Mouse (Mus musculus) left cerebral cortex, adult 8-10 months (tissue): ENCODE data around the gene Bmp10. TPM values are rescaled to one million over a fixed set of nuclear protein-coding genes. Genes with fewer than 3 reads are reported as not detected.
A peak's percentile ranks its signal among the peaks of the same experiment; 100 is the strongest.

ENCODE experiments used
- DNase-seq, 2 experiments: peaks; one replicate each; pipeline ENCODE4 v3.0.0; 2022; ENCODE audit warnings: low spot score in 2 of 2
- total RNA-seq, 4 experiments: library from RNA; stranded (reverse); gene quantifications; 2 replicates each; pipeline ENCODE4 v1.2.4; 2022

The Bmp10 gene
- not detected for total RNA-seq

- no peak for DNase-seq
Measured at GRCm38 (mm10) chr6:87428487-87429044, at the start of gene Bmp10. Bmp10 (plus strand) TSS chr6:87428994.

- no peak for DNase-seq
Measured at GRCm38 (mm10) chr6:87383926-87384691, 44.7 kb upstream of the Bmp10 start.

- DNase-seq = peak in 1 of 2 experiments; percentile 42
Measured at GRCm38 (mm10) chr6:87384761-87385160, 44.0 kb upstream of the Bmp10 start.

GRCm38 (mm10) chr6:87386203-87386602 is 42.6 kb upstream of the Bmp10 start:
- peak in 1 of 2 experiments; percentile 49 for DNase-seq

GRCm38 (mm10) chr6:87386681-87387080 is 42.1 kb upstream of the Bmp10 start:
- no peak for DNase-seq

- DNase-seq = no peak
Measured at GRCm38 (mm10) chr6:87388877-87389276, 39.9 kb upstream of the Bmp10 start, which contains the start of gene Gkn3. Gkn3 (minus strand) TSS chr6:87388935.

- DNase-seq = no peak
Measured at GRCm38 (mm10) chr6:87389455-87389989, 39.3 kb upstream of the Bmp10 start.

- DNase-seq = no peak
Measured at GRCm38 (mm10) chr6:87393466-87394205, 35.2 kb upstream of the Bmp10 start.

- DNase-seq = no peak
Measured at GRCm38 (mm10) chr6:87394783-87395182, 34.0 kb upstream of the Bmp10 start.

- peak in 1 of 2 experiments; percentile 77 for DNase-seq
Measured at GRCm38 (mm10) chr6:87399137-87399536, 29.7 kb upstream of the Bmp10 start.

GRCm38 (mm10) chr6:87399886-87400566 is 28.8 kb upstream of the Bmp10 start:
- DNase-seq = no peak

- DNase-seq = no peak
Measured at GRCm38 (mm10) chr6:87401456-87401855, 27.3 kb upstream of the Bmp10 start.

GRCm38 (mm10) chr6:87412011-87412410 is 16.8 kb upstream of the Bmp10 start:
- no peak for DNase-seq

GRCm38 (mm10) chr6:87422304-87422703 is 6.5 kb upstream of the Bmp10 start:
- DNase-seq = no peak

- DNase-seq = no peak
Measured at GRCm38 (mm10) chr6:87424037-87424816, 4.6 kb upstream of the Bmp10 start.

- no peak for DNase-seq
Measured at GRCm38 (mm10) chr6:87426954-87427353, 1.8 kb upstream of the Bmp10 start.

GRCm38 (mm10) chr6:87427616-87428015 is 1.2 kb upstream of the Bmp10 start:
- DNase-seq = no peak

- no peak for DNase-seq
Measured at GRCm38 (mm10) chr6:87435791-87436190, 7.0 kb downstream of the Bmp10 start.

GRCm38 (mm10) chr6:87436745-87437144 is 8.0 kb downstream of the Bmp10 start:
- no peak for DNase-seq

GRCm38 (mm10) chr6:87443253-87443652 is 14.5 kb downstream of the Bmp10 start:
- DNase-seq = no peak

- DNase-seq = no peak
Measured at GRCm38 (mm10) chr6:87445222-87445621, 16.4 kb downstream of the Bmp10 start.
